Mouse (Mus musculus): ENCODE data around the gene H2-Eb2.

DNA sequence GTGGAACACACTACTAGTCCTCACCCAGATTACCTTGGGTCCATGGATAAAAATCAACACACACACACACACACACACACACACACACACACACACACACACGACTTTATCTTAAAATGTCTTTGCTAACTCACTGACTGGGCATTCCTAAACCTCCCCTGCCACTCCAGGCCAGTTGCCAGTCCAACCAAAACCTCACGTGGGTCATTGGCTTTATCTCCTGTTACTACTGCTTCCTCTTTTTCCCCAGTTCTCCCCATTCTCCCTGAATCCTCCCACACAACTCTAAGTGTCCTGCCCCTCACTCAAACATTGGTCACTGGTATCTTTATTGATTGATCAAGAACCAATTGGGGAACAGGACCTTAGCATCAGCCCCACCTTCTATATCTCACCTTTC lies 8.2 kb upstream of the H2-Eb2 start:
- TF ChIP-seq CTCF (IDR thresholded peaks at IDR 0.05; ENCODE audit: borderline replicate concordance, insufficient read depth, low read length) (no peak), POLR2A (IDR thresholded peaks at IDR 0.05; ENCODE audit: low read depth, low read length) (no peak)
